Mouse (Mus musculus): ENCODE data around the gene Glrx. TPM values are rescaled to one million over a fixed set of nuclear protein-coding genes. Genes with fewer than 3 reads are reported as not detected.

Gene Glrx
- polyA plus RNA-seq, 1 experiment from 2014 or later = 37.7 TPM

DNA sequence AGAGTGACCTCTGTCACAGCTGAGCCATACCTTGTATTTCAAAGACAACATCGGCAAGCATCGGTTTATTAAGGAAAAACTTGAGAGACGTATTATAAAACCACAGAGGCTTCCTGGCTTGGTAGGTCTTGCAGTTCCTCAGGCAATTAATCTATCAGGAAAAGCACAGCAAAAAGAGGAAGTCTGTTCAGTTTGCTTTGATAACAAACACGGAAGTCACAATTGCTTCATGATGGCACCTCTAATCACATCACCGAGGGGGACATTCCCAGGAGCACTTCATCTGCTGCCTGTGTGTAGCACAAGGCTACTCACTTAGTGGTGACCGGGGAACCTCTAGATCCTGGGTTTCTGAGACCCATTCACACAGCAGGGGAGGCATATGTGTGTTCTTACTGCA lies 53.2 kb downstream of the Glrx start:
- no peak overlapping the region for H3K27ac ChIP-seq (ENCODE audit: low read depth, low read length)

More for the DNA sequence above, 53.2 kb downstream of the Glrx start:
- Histone ChIP-seq H3K4me3 (ENCODE audit: low read depth, low read length) (no peak overlapping the region), H3K4me1 (ENCODE audit: control insufficient read depth, insufficient read depth, low read length) (no peaks in the 10 kb centered on the region), H3K27me3 (replicated peaks; ENCODE audit: control insufficient read depth, insufficient read depth, low read length) (no peaks in the 10 kb centered on the region), H3K4me2 (ENCODE audit: low read length) (no peak overlapping the region), H3K9ac (ENCODE audit: low read length) (no peak overlapping the region), H3K36me3 (ENCODE audit: control insufficient read depth, insufficient read depth, low read length) (peaks cover 29% of the 10 kb centered on the region), H3K9me3 (replicated peaks; ENCODE audit: control insufficient read depth, low read length) (no peaks in the 10 kb centered on the region)
- DNase-seq (ENCODE audit: low spot score) (no peak), ATAC-seq (no peak)
- 96% methylated on average over 6 of the region's 6 CpGs for WGBS

Other genes starting within 250 kb of the Glrx start
- 0.79 and 0.90 TPM in 2 replicates for gene Ell2, start 133.1 kb upstream of the Glrx start, polyA plus RNA-seq (2014; fragmentation: Nextera tagmentation; extraction: Ambion mirVana)
- gene Rhobtb3, start 104.1 kb downstream of the Glrx start, polyA plus RNA-seq (2014; fragmentation: Nextera tagmentation; extraction: Ambion mirVana) = 38.3 and 40.2 TPM in 2 replicates
- 2.2 and 2.4 TPM in 2 replicates for gene Spata9, start 127.3 kb downstream of the Glrx start, polyA plus RNA-seq (2014; fragmentation: Nextera tagmentation; extraction: Ambion mirVana)
- gene Rfesd, start 178.9 kb downstream of the Glrx start, polyA plus RNA-seq (2014; fragmentation: Nextera tagmentation; extraction: Ambion mirVana) = 18.7 and 27.9 TPM in 2 replicates
- gene Gpr150, start 217.1 kb downstream of the Glrx start, polyA plus RNA-seq (2014; fragmentation: Nextera tagmentation; extraction: Ambion mirVana) = 0.83 and 1.2 TPM in 2 replicates